Mouse (Mus musculus) embryonic facial prominence, embryonic 10.5 days (tissue): ENCODE results near the gene Lats1. TPM values are rescaled to one million over a fixed set of nuclear protein-coding genes. Genes with fewer than 3 reads are reported as not detected.
"Not testable (repeated sequence)": the region's sequence is repeated elsewhere in the genome, so short reads cannot be mapped to it uniquely, and the experiment has no call there.

Source experiments
- DNase-seq: peaks from one replicate; pipeline ENCODE4 v3.0.0-alpha.2; 2017; ENCODE audit warnings: low spot score
- H3K27ac ChIP-seq: fragments of 300-500 bp; sonication (generic); replicated peaks from 2 replicates; pipeline ENCODE4 v1.5.1; 2016; ENCODE audit warnings: mild to moderate bottlenecking
- H3K27me3 ChIP-seq: fragments of 300-500 bp; sonication (generic); replicated peaks from 2 replicates; pipeline ENCODE4 v1.6.1; 2016; ENCODE audit warnings: low read depth, mild to moderate bottlenecking; ENCODE audit not compliant: poor library complexity, severe bottlenecking
- H3K36me3 ChIP-seq: fragments of 300-500 bp; sonication (generic); replicated peaks from 2 replicates; pipeline ENCODE4 v1.6.1; 2016; ENCODE audit warnings: mild to moderate bottlenecking, moderate library complexity
- H3K4me1 ChIP-seq: fragments of 300-500 bp; sonication (generic); 2 replicates; pipeline ENCODE4 v1.6.1; 2016
- H3K4me3 ChIP-seq: fragments of 300-500 bp; sonication (generic); 2 replicates; pipeline ENCODE4 v1.5.1; 2016; ENCODE audit warnings: mild to moderate bottlenecking, moderate library complexity
- H3K9me3 ChIP-seq: fragments of 300-500 bp; sonication (generic); 2 replicates; pipeline ENCODE4 v1.6.1; 2016; ENCODE audit warnings: mild to moderate bottlenecking
- WGBS: fragments of 180-500 bp; shearing (Covaris S2); methylation state at CpG from one replicate; pipeline ENCODE4 v1.1.7; 2016; 5-methylcytosine and 5-hydroxymethylcytosine counted together
- polyA plus RNA-seq: library from polyadenylated mRNA; unstranded; fragments of >200 nt; fragmentation: Nextera tagmentation; extraction: Ambion mirVana; gene quantifications from 2 replicates; pipeline ENCODE4 v1.2.1, GENCODE M21; 2016

Lats1 gene
- polyA plus RNA-seq, 1 experiment from 2014 or later, result 8.2 TPM

- H3K27ac ChIP-seq, result no peak overlapping the region
- H3K9me3 ChIP-seq, result no peaks in the 10 kb centered on the region
- no peak for DNase-seq
- H3K4me1 ChIP-seq, result no peaks in the 10 kb centered on the region
- peaks cover 26% of the 10 kb centered on the region for H3K36me3 ChIP-seq
- H3K27me3 ChIP-seq, result no peaks in the 10 kb centered on the region
- no peak overlapping the region for H3K4me3 ChIP-seq
Measured at GRCm38 (mm10) chr10:7737122-7737521, 56.1 kb downstream of the Lats1 start.

GRCm38 (mm10) chr10:7737914-7738313, 56.9 kb downstream of the Lats1 start:
- Histone ChIP-seq H3K27ac (no peak overlapping the region), H3K36me3 (peaks cover 34% of the 10 kb centered on the region), H3K4me1 (no peaks in the 10 kb centered on the region), H3K9me3 (no peaks in the 10 kb centered on the region), H3K27me3 (no peaks in the 10 kb centered on the region), H3K4me3 (no peak overlapping the region)
- no peak for DNase-seq
- 89% methylated on average over 3 of the region's 3 CpGs for WGBS

GRCm38 (mm10) chr10:7745528-7745927, 64.5 kb downstream of the Lats1 start:
- not testable (repeated sequence) for H3K4me1 ChIP-seq, H3K4me3 ChIP-seq, DNase-seq, H3K9me3 ChIP-seq, H3K27me3 ChIP-seq, H3K27ac ChIP-seq
- H3K36me3 ChIP-seq, result peaks cover 87% of the 10 kb centered on the region
- 96% methylated on average over 6 of the region's 6 CpGs for WGBS

- Histone ChIP-seq H3K27ac (no peak overlapping the region), H3K36me3 (peaks cover 83% of the 10 kb centered on the region), H3K4me3 (no peak overlapping the region), H3K9me3 (no peaks in the 10 kb centered on the region), H3K4me1 (no peaks in the 10 kb centered on the region), H3K27me3 (no peaks in the 10 kb centered on the region)
- 92% methylated on average over 6 of the region's 6 CpGs for WGBS
- DNase-seq, result no peak
Measured at GRCm38 (mm10) chr10:7748752-7749151, 67.7 kb downstream of the Lats1 start.

GRCm38 (mm10) chr10:7757544-7757943, 76.5 kb downstream of the Lats1 start:
- 90% methylated on average over 2 of the region's 2 CpGs for WGBS
- Histone ChIP-seq H3K27me3 (no peaks in the 10 kb centered on the region), H3K9me3 (no peaks in the 10 kb centered on the region), H3K4me1 (no peaks in the 10 kb centered on the region), H3K27ac (no peak overlapping the region), H3K36me3 (peaks cover 94% of the 10 kb centered on the region), H3K4me3 (no peak overlapping the region)
- DNase-seq, result no peak

Other genes with a start within 250 kb of the Lats1 start
- 0.86 and 0.93 TPM in 2 replicates for gene Ulbp1, start 207.6 kb upstream of the Lats1 start, polyA plus RNA-seq
- gene Lrp11, start 91.4 kb upstream of the Lats1 start, polyA plus RNA-seq, result 4.8 and 5.2 TPM in 2 replicates
- gene Nup43, start 13.7 kb upstream of the Lats1 start, polyA plus RNA-seq, result 95.4 and 95.9 TPM in 2 replicates
- gene Pcmt1, start 78 bp upstream of the Lats1 start, polyA plus RNA-seq, result 120 and 126 TPM in 2 replicates
- gene Katna1, start 44.8 kb downstream of the Lats1 start, polyA plus RNA-seq, result 69.3 and 72.0 TPM in 2 replicates
- 44.7 and 52.8 TPM in 2 replicates for gene Ginm1, start 111.6 kb downstream of the Lats1 start, polyA plus RNA-seq
- gene Ppil4, start 111.7 kb downstream of the Lats1 start, polyA plus RNA-seq, result 41.6 and 41.9 TPM in 2 replicates
- gene Zc3h12d, start 151.3 kb downstream of the Lats1 start, polyA plus RNA-seq, result 0.09 and 0.12 TPM in 2 replicates